Mouse (Mus musculus) hindbrain, embryonic 16.5 days (tissue): ENCODE measurements around the gene Dgcr6. TPM values are rescaled to one million over a fixed set of nuclear protein-coding genes. Genes with fewer than 3 reads are reported as not detected.

Source experiments
- ATAC-seq: fragments of 200-750 bp; cut with Nextera tagmentation; 2 replicates; pipeline ENCODE4 v1.8.0; 2017; ENCODE audit warnings: moderate TSS enrichment, moderate library complexity
- H3K27ac ChIP-seq: fragments of 300-500 bp; sonication (generic); 2 replicates; pipeline ENCODE4 v1.5.1; 2014; ENCODE audit warnings: low read depth, mild to moderate bottlenecking, control low read depth, low read length, moderate library complexity
- H3K27me3 ChIP-seq: fragments of 300-500 bp; sonication (generic); replicated peaks from 2 replicates; pipeline ENCODE4 v1.6.1; 2014; ENCODE audit warnings: low read length; ENCODE audit not compliant: control insufficient read depth, insufficient read depth
- H3K36me3 ChIP-seq: fragments of 300-500 bp; sonication (generic); 2 replicates; pipeline ENCODE4 v1.6.1; 2014; ENCODE audit warnings: mild to moderate bottlenecking, low read length, moderate library complexity, mixed read lengths; ENCODE audit not compliant: control insufficient read depth, insufficient read depth
- H3K4me1 ChIP-seq: fragments of 300-500 bp; sonication (generic); 2 replicates; pipeline ENCODE4 v1.6.1; 2014; ENCODE audit warnings: low read depth, low read length; ENCODE audit not compliant: control insufficient read depth, insufficient read depth
- H3K4me2 ChIP-seq: fragments of 300-500 bp; sonication (generic); 2 replicates; pipeline ENCODE4 v1.6.1; 2014; ENCODE audit warnings: mild to moderate bottlenecking, low read length, control low read depth, moderate library complexity
- H3K4me3 ChIP-seq: fragments of 300-500 bp; sonication (generic); 2 replicates; pipeline ENCODE4 v1.5.1; 2014; ENCODE audit warnings: mild to moderate bottlenecking, low read length, control low read depth, moderate library complexity
- H3K9ac ChIP-seq: fragments of 300-500 bp; sonication (generic); 2 replicates; pipeline ENCODE4 v1.6.1; 2014; ENCODE audit warnings: low read depth, mild to moderate bottlenecking, control low read depth, low read length, moderate library complexity
- H3K9me3 ChIP-seq: fragments of 300-500 bp; sonication (generic); 2 replicates; pipeline ENCODE4 v1.6.1; 2014; ENCODE audit warnings: mild to moderate bottlenecking, low read length, moderate library complexity; ENCODE audit not compliant: control insufficient read depth
- WGBS: fragments of 180-500 bp; shearing (Covaris S2); extraction: QIAGEN DNeasy Blood & Tissue Kit; methylation state at CpG from one replicate; pipeline ENCODE4 v1.1.7; 2014; 5-methylcytosine and 5-hydroxymethylcytosine counted together
- polyA plus RNA-seq: library from polyadenylated mRNA; unstranded; fragments of >200 nt; fragmentation: Nextera tagmentation; extraction: Ambion mirVana; gene quantifications from 2 replicates; pipeline ENCODE4 v1.2.1, GENCODE M21; 2015

Gene Dgcr6
- polyA plus RNA-seq, 1 experiment from 2014 or later, result 162 TPM

DNA sequence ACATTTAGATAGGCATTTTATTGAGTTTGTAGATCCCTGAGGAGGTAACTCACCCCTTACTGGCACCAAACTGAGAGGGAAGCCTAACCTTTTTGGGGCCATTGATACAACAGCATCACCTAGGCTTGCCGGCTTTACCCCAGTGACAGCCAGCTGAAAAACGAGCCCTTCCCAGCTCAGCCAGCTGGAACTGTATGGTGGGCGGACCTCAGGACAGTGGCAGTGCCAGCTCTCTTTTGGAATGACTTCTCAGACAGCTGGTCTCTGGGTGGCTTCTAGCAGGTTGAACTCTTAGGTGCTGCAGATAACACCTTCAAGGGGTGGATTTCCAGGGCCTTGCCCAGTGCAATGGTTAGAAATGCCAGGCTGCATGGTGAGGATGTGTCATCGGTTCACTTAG lies 18.4 kb upstream of the Dgcr6 start:
- Histone ChIP-seq H3K4me2 (no peak overlapping the region), H3K4me3 (no peak overlapping the region), H3K9ac (no peak overlapping the region), H3K4me1 (no peaks in the 10 kb centered on the region), H3K27me3 (no peaks in the 10 kb centered on the region; the same call in 1 of the 2 replicates), H3K27ac (no peak overlapping the region), H3K36me3 (no peaks in the 10 kb centered on the region), H3K9me3 (no peaks in the 10 kb centered on the region)
- no peak for ATAC-seq
- WGBS, result 67% methylated on average over 4 of the region's 4 CpGs

DNA sequence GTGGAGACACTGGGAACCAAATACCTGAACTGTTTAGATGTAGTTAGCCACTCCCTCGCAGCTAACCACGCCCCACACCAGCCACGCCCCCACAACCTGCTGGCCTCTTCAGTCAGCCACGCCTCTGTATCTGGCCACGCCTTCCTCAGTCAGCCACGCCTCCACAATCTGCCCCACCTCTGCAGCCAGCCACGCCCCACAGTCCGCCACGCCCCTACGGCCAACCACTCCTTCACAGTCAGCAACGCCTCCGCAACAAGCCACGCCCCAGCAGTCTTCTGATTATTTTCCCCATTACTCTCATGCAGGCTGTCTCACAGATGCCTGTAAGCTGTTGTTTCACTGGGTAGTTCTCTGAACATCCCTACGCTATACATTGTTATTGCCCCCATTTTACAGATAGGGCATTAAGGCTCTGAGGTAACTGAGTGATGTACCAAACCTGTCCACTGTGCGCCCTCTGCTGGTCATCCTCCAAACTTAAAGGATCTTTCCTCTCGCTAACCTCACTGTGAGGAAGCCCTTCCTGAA lies 16.2 kb upstream of the Dgcr6 start:
- no peak overlapping the region for H3K4me3 ChIP-seq
- no peaks in the 10 kb centered on the region for H3K9me3 ChIP-seq
- no peaks in the 10 kb centered on the region for H3K4me1 ChIP-seq
- no peak overlapping the region for H3K4me2 ChIP-seq
- no peak overlapping the region for H3K9ac ChIP-seq
- no peaks in the 10 kb centered on the region; the same call in 1 of the 2 replicates for H3K27me3 ChIP-seq
- no peak; the same call in 1 of the 2 replicates for ATAC-seq
- no peaks in the 10 kb centered on the region for H3K36me3 ChIP-seq
- 15% methylated on average over 16 of the region's 16 CpGs for WGBS
- H3K27ac ChIP-seq, result no peak overlapping the region

DNA sequence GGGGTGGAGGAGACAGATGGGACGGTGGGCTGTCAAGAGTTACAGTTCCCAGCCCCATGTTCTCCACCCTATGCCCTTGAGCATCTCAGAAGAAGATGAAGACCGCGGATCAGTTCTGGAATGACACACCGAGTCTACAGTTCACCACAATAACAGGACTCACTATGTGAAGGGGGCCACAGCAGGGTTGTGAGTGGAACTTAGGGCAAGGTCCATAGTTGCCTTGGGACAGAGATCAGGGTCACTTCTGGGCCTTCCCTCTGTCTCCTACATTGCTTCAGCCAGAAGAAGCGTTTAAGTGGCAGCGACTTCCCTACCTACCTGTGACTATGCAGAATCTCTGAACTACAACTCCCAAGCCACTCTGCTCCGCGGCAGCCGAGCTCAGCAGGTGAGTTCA lies 15.6 kb upstream of the Dgcr6 start:
- H3K27me3 ChIP-seq, result no peaks in the 10 kb centered on the region; the same call in 1 of the 2 replicates
- WGBS, result 48% methylated on average over 9 of the region's 9 CpGs
- H3K9ac ChIP-seq, result no peak overlapping the region
- H3K27ac ChIP-seq, result no peak overlapping the region
- H3K36me3 ChIP-seq, result no peaks in the 10 kb centered on the region
- no peak for ATAC-seq
- H3K9me3 ChIP-seq, result no peaks in the 10 kb centered on the region; the same call in 1 of the 2 replicates
- H3K4me2 ChIP-seq, result no peak overlapping the region
- no peak overlapping the region for H3K4me3 ChIP-seq
- no peaks in the 10 kb centered on the region for H3K4me1 ChIP-seq

DNA sequence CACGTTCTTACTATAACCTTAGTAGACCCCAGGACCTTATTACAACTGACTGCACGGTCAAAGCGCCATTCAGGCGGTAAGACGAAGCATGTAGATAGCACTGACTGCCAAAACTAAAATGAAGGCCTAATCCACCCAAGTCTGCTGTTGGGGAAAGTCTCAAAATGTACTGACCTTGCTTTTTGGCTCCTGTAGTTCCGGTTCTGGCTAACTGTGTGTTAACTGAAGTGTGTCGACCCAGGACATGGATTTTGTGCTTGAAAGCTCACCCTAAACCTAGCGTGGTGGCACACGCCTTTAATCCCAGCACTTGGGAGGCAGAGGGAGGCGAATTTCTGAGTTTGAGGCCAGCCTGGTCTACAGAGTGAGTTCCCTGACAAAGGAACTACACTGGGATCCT lies 7.7 kb upstream of the Dgcr6 start:
- Histone ChIP-seq H3K9ac (no peak overlapping the region), H3K27me3 (no peaks in the 10 kb centered on the region), H3K36me3 (no peaks in the 10 kb centered on the region), H3K4me2 (no peak overlapping the region), H3K9me3 (peaks cover 2% of the 10 kb centered on the region; the same call in 1 of the 2 replicates), H3K4me1 (no peaks in the 10 kb centered on the region), H3K4me3 (no peak overlapping the region), H3K27ac (no peak overlapping the region)
- no peak for ATAC-seq
- 88% methylated on average over 10 of the region's 10 CpGs for WGBS

DNA sequence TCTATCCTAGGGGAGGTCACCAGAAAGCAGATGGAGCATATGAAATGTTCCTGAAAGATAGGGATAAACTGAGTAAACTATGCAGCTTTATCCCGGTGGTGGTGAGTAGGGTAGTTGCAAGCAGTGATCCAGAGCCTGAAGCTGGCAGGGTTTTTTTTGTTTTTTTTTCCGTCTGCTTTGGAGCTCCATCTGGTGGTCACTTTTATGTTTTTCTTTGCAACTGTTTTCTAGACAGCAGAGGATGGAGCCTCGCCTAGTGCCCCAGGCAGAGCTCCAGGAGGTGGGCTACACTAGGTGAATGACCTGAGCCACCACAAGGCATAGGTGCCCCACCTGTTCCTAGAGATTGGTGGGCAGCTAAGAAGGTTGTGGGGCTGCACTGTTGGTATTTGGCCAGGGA lies 5.0 kb upstream of the Dgcr6 start:
- H3K36me3 ChIP-seq, result no peaks in the 10 kb centered on the region
- no peak overlapping the region for H3K4me3 ChIP-seq
- no peaks in the 10 kb centered on the region for H3K4me1 ChIP-seq
- H3K9ac ChIP-seq, result no peak overlapping the region
- H3K27ac ChIP-seq, result no peak overlapping the region
- H3K27me3 ChIP-seq, result no peaks in the 10 kb centered on the region
- no peaks in the 10 kb centered on the region for H3K9me3 ChIP-seq
- whole genome bisulfite sequencing, result 5% methylated on average over 3 of the region's 3 CpGs
- ATAC-seq, result peak; percentile 52
- H3K4me2 ChIP-seq, result no peak overlapping the region

DNA sequence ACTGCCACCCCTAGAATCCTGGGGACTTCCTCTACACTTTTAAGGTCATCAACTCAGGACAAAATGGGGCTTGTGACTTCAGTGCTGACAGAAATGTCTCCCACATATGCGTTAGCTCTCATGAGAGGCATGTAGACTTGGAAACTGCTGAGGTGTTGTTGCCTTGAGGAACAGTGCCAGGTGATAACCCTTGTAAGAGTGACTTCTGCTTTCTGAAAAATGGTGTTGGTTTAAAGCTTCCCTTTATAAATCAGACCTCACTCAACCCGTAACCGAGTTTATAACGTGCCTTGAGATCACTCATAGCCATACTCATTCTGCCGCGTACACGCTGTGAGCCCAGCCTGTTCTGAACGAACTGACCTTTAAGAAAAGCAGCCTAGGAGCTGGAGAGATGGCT lies 4.6 kb upstream of the Dgcr6 start:
- ATAC-seq, result no peak
- no peaks in the 10 kb centered on the region for H3K4me1 ChIP-seq
- H3K27ac ChIP-seq, result no peak overlapping the region
- no peaks in the 10 kb centered on the region for H3K27me3 ChIP-seq
- no peaks in the 10 kb centered on the region for H3K36me3 ChIP-seq
- no peak overlapping the region for H3K4me3 ChIP-seq
- H3K9me3 ChIP-seq, result no peaks in the 10 kb centered on the region
- H3K9ac ChIP-seq, result no peak overlapping the region
- no peak overlapping the region for H3K4me2 ChIP-seq
- 75% methylated on average over 8 of the region's 8 CpGs for WGBS

DNA sequence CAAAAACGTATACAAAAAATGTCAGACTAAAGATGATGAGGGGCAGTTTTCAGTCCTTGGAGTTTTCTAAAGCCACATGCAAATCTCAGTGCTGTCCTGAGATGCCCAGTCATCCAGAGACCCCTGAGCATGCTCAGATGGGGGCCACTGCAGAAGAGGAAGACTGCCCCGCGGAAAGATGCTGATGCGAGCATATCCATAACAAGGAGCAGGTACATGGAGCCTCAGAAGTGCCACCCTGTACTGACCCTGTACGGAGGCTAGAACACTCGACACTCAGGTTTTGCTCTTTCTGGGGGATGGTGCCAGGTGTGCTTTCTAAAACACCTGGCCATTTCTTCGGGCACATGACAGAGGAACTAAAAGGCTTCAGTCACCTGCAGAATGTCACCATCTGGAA lies 338 bp upstream of the Dgcr6 start:
- Histone ChIP-seq H3K4me2 (peak overlapping the region; percentile 27; the same call in 1 of the 2 replicates), H3K9me3 (no peaks in the 10 kb centered on the region), H3K27ac (no peak overlapping the region), H3K4me1 (no peaks in the 10 kb centered on the region), H3K9ac (no peak overlapping the region), H3K4me3 (no peak overlapping the region), H3K36me3 (no peaks in the 10 kb centered on the region), H3K27me3 (no peaks in the 10 kb centered on the region)
- ATAC-seq, result peak; percentile 37; the same call in 1 of the 2 replicates
- 54% methylated on average over 7 of the region's 7 CpGs for WGBS

DNA sequence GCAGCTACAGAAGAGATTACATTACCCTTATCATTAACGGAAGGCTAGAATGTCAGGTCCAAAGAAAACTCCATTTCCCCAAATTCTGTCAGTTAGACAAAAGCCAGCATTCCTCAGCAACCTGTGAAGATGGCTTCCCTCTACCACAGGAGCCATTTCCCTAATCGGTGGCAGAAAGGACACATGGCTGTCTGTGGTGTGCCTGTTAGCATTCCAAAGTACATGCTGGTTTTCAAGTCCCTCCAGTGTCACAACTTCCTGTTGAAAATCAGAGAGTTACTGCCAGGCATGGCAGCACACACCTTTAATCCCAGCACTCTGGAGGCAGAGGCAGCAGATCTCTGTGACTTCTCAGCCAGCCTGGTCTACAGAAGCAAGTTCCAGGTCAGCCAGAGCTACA lies 3.6 kb downstream of the Dgcr6 start:
- no peak overlapping the region for H3K9ac ChIP-seq
- no peak overlapping the region for H3K27ac ChIP-seq
- no peaks in the 10 kb centered on the region for H3K27me3 ChIP-seq
- 83% methylated on average over 2 of the region's 2 CpGs for WGBS
- no peak for ATAC-seq
- H3K36me3 ChIP-seq, result no peaks in the 10 kb centered on the region
- no peaks in the 10 kb centered on the region for H3K9me3 ChIP-seq
- no peak overlapping the region for H3K4me3 ChIP-seq
- no peak overlapping the region for H3K4me2 ChIP-seq
- no peaks in the 10 kb centered on the region for H3K4me1 ChIP-seq

DNA sequence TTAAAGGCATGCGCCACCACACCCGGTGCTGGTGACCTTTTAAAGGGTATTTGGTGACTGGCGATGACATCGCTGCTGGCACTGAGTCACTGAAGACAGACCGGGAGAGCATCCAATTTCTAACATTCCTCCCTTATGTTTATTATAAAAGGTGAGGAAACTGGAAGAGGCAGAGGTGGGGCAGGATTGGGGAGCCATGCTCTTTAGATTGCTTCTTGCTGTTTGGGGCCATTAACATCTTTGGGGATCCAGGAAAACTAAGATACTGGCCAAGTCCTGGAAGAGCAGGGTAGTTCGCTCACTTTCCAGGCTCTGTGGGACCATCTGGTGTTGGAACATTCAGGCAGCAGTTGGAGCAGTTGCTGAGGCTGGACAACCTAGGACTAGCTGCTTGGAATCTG lies 5.7 kb downstream of the Dgcr6 start:
- no peaks in the 10 kb centered on the region for H3K36me3 ChIP-seq
- H3K9ac ChIP-seq, result no peak overlapping the region
- no peaks in the 10 kb centered on the region for H3K27me3 ChIP-seq
- H3K4me3 ChIP-seq, result no peak overlapping the region
- H3K27ac ChIP-seq, result no peak overlapping the region
- H3K9me3 ChIP-seq, result no peaks in the 10 kb centered on the region
- WGBS, result 78% methylated on average over 6 of the region's 6 CpGs
- no peak for ATAC-seq
- no peak overlapping the region for H3K4me2 ChIP-seq
- no peaks in the 10 kb centered on the region for H3K4me1 ChIP-seq

DNA sequence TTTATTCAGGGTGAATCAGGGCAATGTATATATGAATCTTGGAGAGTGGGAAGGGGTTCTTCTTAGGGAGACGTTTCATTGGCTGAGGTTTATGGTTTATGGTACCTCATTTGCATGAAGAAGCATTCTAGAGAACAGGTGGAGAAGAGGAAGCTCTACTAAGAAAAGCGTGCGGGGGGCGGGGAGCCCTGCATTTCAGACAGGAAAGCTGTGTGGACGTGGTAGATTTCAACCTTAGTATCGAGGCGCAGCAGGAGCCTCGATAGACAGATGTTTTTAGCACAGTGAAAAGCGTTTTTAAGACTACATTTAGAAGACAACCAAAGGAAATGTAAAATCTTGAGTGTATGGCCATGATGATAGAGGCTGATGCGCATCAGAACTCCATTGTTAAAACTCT lies 6.6 kb downstream of the Dgcr6 start:
- no peaks in the 10 kb centered on the region for H3K27me3 ChIP-seq
- H3K4me2 ChIP-seq, result no peak overlapping the region
- WGBS, result 78% methylated on average over 10 of the region's 10 CpGs
- no peak overlapping the region for H3K4me3 ChIP-seq
- no peaks in the 10 kb centered on the region for H3K36me3 ChIP-seq
- no peaks in the 10 kb centered on the region for H3K9me3 ChIP-seq
- no peaks in the 10 kb centered on the region for H3K4me1 ChIP-seq
- no peak overlapping the region for H3K27ac ChIP-seq
- no peak overlapping the region for H3K9ac ChIP-seq
- ATAC-seq, result no peak
